Mouse (Mus musculus) ZHBTc4 (cell line): Measurements from ENCODE around the gene Fam104a.
A peak's percentile ranks its signal among the peaks of the same experiment; 100 is the strongest.

Experiments
- DNase-seq: peaks from one replicate; pipeline ENCODE4 v3.0.0-alpha.2; 2011; ENCODE audit warnings: low read depth, low spot score

Gene Fam104a

GRCm38 (mm10) chr11:113632303-113632702 is 51.7 kb downstream of the Fam104a start:
- no peak for DNase-seq

- no peak for DNase-seq
These were observed 52.1 kb downstream of the Fam104a start for GRCm38 (mm10) chr11:113631862-113632261.

GRCm38 (mm10) chr11:113631302-113631701 is 52.7 kb downstream of the Fam104a start:
- no peak for DNase-seq

- DNase-seq: peak; percentile 60
These were observed 53.3 kb downstream of the Fam104a start for GRCm38 (mm10) chr11:113630642-113631041.

GRCm38 (mm10) chr11:113627785-113628184 is 56.2 kb downstream of the Fam104a start:
- DNase-seq: peak; percentile 27

- no peak for DNase-seq
These were observed 58.5 kb downstream of the Fam104a start for GRCm38 (mm10) chr11:113625437-113625836.

GRCm38 (mm10) chr11:113622028-113622427 is 61.9 kb downstream of the Fam104a start:
- DNase-seq: no peak

GRCm38 (mm10) chr11:113621001-113621400 is 63.0 kb downstream of the Fam104a start:
- DNase-seq: no peak

- DNase-seq: no peak
These were observed 64.4 kb downstream of the Fam104a start for GRCm38 (mm10) chr11:113619420-113620080.

- DNase-seq: peak; percentile 86
These were observed 65.1 kb downstream of the Fam104a start, which contains the start of gene Sstr2 for GRCm38 (mm10) chr11:113618672-113619419. Gene Sstr2 (plus strand): TSS chr11:113619342.

GRCm38 (mm10) chr11:113618303-113618671 is 65.7 kb downstream of the Fam104a start:
- no peak for DNase-seq

- peak; percentile 85 for DNase-seq
These were observed 66.6 kb downstream of the Fam104a start for GRCm38 (mm10) chr11:113617132-113617911.

- no peak for DNase-seq
These were observed 69.5 kb downstream of the Fam104a start for GRCm38 (mm10) chr11:113614476-113614875.

- peak; percentile 86 for DNase-seq
These were observed 72.0 kb downstream of the Fam104a start for GRCm38 (mm10) chr11:113611664-113612611.
